Mouse (Mus musculus): Measurements from ENCODE around the gene Elavl2.
"Not testable (repeated sequence)": the region's sequence is repeated elsewhere in the genome, so short reads cannot be mapped to it uniquely, and the experiment has no call there.

The Elavl2 gene

DNA sequence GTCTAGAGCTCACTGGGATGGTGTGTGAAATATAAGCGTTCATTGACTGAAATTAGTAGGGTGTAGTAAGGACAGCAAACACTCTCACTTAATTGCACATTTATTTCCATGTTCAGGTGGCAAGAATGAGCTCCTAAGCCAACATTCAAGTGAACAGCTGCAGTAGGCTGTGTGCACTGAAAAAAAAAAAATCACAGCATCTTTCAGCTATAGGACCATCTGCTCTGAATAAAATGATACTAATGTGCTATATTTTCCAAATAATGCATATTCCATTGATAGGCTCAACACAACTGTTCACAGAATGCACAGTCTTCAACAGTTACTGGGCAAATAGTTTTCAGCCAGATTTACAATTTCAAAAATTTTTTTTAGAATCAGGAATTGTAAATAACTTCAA lies 89.8 kb downstream of the Elavl2 start:
- DNase-seq = no peak

DNA sequence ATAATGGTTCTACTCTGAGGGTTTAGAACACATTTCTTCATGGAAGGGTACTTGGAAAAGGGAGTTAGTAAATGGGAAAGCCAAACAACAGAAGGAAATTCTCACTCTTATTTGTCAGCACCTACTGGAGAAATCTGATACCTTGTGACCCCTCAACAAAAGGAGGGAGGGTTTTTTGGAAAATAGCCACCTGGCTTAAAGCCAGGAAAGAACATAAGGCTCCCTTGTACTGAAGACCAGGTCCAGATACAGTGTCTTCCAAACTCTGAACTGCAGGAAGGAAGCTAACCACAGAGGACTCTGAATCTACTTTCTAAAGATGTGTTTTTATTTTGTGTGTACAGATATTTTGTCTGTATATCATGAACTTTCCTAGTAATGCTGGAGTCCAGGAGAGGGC lies 102.9 kb downstream of the Elavl2 start:
- DNase-seq = peak; percentile 68 to 73

GRCm38 (mm10) chr4:91295317-91295716 lies 105.3 kb downstream of the Elavl2 start:
- peak; percentile 38 to 42 for DNase-seq

- no peak for DNase-seq
Observed at GRCm38 (mm10) chr4:91291526-91291925, 109.1 kb downstream of the Elavl2 start.

DNA sequence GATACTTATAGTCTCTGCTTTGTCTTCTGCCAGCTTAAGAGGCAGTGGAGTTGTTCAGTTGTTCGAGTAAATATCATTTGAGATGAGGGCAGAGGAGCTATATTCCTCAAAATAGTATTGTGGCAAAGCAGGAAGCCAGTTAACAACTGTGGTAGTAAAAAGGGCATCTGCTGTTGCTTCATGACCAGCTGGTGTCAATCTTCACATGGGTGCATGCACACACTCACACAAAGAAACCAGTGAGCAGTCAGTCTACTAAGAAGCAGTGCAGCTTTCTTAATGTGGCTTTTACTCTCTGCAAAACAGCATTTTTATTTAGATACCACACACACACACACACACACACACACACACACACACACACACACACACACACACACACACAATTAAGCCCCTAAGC lies 110.2 kb downstream of the Elavl2 start:
- DNase-seq = peak; percentile 35 to 56

DNA sequence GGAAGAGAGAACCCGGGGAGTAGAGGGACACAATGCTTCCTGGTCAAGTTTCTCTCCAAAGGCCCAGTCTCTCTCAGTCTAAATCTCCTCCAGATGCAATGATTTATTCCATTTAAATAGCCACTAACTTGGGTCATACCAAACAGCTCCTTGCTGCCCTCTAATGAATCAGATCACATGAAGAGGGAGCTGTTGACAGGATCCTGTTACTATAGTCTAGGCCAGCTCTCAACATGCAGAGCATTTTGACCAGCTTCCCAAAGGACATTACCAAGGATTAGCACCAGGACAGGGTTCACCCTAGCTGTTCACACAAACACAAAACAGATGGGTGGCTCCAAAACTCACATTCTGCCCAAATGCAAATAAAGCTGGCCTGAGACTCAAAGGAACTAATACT lies 111.4 kb downstream of the Elavl2 start:
- peak; percentile 31 to 38 for DNase-seq

GRCm38 (mm10) chr4:91268390-91268789 lies 132.2 kb downstream of the Elavl2 start:
- no peak for DNase-seq

DNA sequence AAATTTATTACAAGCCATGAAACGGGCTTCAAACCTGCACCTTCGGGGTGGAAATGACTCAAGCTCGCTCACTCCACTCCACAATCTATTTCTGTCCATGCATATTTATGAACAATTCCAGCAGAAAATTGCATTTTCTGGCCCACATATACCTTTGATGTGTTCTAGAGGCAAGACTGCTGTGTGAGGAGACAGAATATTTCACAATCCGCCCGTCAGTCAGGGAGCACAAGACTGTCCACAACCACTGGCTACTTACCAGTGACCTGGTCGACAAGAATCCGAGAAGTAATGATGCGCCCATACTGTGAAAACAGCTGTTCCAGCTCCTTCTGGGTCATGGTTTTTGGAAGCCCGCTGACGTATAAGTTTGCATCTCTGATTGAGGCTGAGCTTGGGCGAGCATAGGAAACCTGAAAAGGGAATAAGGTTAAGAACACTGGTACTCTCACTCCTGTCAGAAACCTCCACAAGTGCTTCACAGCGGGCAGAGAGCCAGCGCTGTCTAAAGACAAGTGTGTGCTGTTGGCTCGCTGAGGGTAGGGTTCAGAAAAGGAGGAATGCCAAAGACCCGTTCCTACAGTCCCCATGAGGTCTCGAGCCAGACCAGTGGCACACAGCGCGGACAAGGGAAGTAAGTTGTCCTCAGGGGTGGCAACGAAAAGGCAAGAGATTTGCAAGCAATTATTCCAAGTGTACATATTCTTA lies 136.7 kb downstream of the Elavl2 start:
- DNase-seq = peak; percentile 45 to 59

GRCm38 (mm10) chr4:91262839-91263238 lies 137.7 kb downstream of the Elavl2 start:
- no peak for DNase-seq

DNA sequence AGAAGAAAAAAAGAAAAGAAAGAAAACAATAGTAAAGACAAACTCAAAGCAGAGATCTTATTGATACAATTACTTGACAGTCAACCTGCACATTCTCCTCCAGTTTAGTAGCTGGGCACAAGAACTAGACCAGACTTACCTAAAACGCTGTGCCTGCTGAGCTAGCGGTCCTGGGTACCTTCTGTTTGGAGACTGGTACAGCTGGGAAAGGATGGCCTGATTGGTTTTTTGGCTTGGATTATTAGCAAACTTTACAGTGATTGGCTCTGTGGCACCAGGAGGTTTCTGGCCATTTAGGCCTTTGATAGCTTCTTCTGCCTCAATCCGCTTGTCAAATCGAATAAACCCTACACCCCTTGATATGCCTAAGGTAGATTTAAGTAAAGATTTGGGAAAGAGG lies 140.0 kb downstream of the Elavl2 start:
- peak; percentile 82 to 83 for DNase-seq

DNA sequence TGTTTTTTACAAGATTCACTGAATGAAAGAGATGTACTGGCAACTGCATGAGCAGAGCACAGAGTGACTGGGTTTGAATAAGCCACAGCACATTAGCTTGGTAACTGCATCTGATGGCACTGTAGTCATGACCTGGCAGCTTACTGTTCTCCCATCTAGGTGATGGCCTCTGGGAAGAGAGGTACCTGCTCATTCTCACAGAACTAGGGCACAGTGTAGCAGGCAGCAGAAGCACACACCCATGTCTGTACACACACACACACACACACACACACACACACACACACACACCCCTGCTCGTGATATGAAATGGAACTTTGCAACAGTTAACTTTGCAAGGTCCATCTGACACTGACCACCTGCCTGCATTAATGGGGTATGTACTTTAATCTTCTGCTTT lies 151.9 kb downstream of the Elavl2 start:
- DNase-seq = no peak

- not testable (repeated sequence) for DNase-seq
Observed at GRCm38 (mm10) chr4:91245136-91245535, 155.4 kb downstream of the Elavl2 start.

- DNase-seq = no peak
Observed at GRCm38 (mm10) chr4:91244554-91244953, 156.0 kb downstream of the Elavl2 start.

DNA sequence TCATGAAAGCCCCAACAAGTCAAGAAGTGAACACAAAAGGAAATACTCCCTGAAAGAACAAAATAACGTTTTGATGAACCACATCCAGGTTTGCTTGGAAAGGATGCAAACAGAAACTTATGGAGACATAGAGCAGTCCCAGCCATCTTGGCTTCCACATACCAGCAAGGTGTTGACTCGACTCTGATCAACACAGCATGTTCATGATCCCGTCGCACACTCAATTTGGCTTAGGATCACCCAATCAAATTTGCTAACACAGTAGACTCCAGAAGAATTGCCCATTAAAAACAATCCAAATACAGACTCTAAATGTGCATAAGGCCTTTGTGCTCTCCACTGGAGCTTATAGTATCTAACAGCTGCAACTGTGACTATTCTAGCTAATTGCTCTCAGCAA lies 156.7 kb downstream of the Elavl2 start:
- no peak for DNase-seq

GRCm38 (mm10) chr4:91238739-91239485 lies 161.7 kb downstream of the Elavl2 start:
- peak; percentile 94 to 97 for DNase-seq

DNA sequence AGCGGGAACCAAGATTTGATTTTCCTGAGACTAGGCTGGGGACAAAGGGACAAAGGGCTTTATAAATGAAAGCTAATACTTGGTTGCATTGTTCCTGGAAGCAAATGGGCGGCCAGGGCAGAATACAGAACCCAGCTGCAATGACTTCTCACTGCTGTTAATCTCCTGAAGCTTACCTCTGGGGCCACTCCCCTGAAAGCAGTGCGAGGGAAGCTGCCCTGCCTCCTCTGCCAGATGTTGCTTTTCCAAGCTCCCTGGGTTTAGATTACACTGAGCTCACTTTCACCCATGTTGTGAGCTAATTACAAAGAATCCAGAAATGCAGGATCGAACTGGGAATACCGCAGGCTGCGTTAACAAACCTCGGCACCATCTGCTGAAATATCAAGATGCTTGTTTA lies 163.6 kb downstream of the Elavl2 start:
- no peak for DNase-seq

DNA sequence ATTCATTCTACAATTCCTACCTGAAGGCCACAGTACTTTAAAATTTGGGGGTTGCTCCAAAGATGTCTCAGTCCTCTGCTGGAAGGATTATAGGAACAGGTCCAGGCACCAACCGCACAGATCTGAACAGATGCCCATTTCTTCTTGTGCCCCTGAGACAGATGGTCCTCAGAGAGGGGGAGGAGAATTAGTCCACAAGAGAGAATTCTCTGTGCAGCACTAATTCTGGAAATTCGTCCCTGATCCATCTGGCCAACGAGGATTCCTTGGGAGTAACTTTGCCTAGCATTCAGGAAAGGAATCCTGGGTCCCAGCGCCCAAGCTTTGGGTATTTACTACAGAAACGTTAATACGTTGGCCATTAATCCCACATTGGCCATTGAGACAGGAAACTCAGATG lies 165.6 kb downstream of the Elavl2 start:
- peak; percentile 73 to 75 for DNase-seq

- no peak for DNase-seq
Observed at GRCm38 (mm10) chr4:91233599-91233998, 167.0 kb downstream of the Elavl2 start.

DNA sequence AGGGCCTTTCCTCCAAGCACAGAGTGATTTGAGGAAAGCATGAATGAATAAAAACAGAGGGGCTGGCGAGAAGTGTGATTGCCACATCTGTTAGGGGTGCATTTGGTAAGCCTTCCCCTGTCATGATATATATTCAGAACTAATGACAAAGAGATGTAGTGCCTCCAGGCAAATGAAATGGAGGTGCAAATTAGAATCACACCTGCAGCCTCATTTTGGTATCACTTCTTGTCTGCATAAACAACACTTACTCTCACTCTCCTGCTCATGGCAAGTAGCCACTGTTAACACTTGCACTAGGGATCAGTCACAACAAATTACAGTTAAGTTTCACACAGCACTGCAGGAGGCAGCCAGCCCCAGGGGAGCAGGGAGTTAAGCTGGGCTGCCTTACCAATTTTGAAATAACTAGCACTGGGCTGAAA lies 170.1 kb downstream of the Elavl2 start:
- DNase-seq = peak in 1 of 2 experiments; percentile 40

DNA sequence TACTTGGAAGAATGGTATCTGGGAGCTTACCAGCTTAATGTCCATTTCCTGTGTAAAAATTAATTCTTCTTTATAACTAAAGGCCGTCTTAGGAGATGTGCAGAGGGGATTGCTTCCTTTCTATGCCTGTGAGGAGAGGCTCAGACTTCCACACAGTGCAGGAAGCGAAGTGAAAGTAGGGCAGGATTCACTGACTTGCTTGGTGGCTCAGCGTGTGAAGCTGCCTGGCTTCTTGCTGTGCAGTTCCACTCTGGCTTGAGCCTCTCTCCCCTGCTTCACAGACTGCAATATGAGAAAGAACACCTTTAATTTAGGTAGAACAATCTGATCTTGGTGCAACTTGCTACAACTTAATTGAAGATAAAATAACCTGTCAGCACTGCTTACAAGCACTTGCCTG lies 172.2 kb downstream of the Elavl2 start:
- no peak for DNase-seq

DNA sequence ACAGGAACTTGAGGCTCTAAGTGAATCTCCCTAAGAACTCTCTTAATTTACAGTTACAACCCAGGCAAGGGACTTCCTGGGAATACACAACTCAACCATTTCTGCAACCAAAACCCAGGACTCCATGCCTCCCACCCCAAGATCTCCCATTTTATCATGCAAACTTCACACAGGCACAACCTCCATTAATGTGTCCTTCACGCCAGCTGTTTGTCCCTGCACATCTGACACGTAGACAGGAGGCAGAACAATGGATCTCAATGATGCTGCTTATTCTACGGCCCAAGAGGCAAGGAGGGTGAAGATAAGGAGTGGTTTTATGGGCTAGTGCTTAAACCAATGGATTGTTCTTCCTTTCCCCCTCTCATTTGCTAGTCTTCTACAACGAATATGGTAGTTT lies 176.8 kb downstream of the Elavl2 start:
- DNase-seq = no peak

GRCm38 (mm10) chr4:91219322-91219721 lies 181.3 kb downstream of the Elavl2 start:
- peak in 1 of 2 experiments; percentile 46 for DNase-seq

DNA sequence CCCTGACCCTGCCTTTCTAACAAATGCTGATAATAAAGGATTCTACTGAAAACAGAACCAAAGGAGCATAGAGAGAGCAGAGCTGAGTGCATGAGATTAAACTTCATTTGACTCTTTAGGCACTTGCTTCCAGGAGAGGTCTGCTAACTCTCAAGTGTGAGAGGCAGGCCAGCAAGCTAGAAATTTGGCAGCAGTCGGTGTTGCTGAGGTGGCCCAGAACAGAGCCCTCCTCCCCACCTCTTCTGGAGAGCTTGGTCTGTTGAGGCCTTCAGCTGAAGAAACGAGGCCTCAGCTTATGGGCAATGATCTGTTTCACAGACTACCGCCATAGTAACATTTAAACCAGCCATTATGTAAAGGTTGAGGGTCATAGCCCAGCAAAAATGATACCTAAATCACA lies 186.7 kb downstream of the Elavl2 start:
- DNase-seq = no peak
